Mouse (Mus musculus) granulocyte monocyte progenitor cell, adult 5-6 weeks (primary cell): ENCODE results near the gene Zfp641. TPM values are rescaled to one million over a fixed set of nuclear protein-coding genes. Genes with fewer than 3 reads are reported as not detected.
A peak's percentile ranks its signal among the peaks of the same experiment; 100 is the strongest.

Experiments used
- ATAC-seq: replicated peaks from 2 replicates; pipeline ENCODE4 v1.8.0; 2016; ENCODE audit warnings: mild to moderate bottlenecking, moderate TSS enrichment, inconsistent platforms; ENCODE audit not compliant: poor library complexity, severe bottlenecking
- total RNA-seq, 2 experiments: library from RNA; stranded (forward) in 1 of 2; stranded (reverse) in 1 of 2; fragments of 200-712, 200-1000 nt in 1 of 2; fragments of >200 nt in 1 of 2; fragmentation: Nextera tagmentation in 1 of 2; gene quantifications; 2 replicates each; pipeline ENCODE4 v1.2.3; 2014 to 2017

Gene Zfp641
- total RNA-seq (2014; fragmentation: Nextera tagmentation) (not detected in 2 replicates), total RNA-seq (2017) (not detected in 2 replicates)

DNA sequence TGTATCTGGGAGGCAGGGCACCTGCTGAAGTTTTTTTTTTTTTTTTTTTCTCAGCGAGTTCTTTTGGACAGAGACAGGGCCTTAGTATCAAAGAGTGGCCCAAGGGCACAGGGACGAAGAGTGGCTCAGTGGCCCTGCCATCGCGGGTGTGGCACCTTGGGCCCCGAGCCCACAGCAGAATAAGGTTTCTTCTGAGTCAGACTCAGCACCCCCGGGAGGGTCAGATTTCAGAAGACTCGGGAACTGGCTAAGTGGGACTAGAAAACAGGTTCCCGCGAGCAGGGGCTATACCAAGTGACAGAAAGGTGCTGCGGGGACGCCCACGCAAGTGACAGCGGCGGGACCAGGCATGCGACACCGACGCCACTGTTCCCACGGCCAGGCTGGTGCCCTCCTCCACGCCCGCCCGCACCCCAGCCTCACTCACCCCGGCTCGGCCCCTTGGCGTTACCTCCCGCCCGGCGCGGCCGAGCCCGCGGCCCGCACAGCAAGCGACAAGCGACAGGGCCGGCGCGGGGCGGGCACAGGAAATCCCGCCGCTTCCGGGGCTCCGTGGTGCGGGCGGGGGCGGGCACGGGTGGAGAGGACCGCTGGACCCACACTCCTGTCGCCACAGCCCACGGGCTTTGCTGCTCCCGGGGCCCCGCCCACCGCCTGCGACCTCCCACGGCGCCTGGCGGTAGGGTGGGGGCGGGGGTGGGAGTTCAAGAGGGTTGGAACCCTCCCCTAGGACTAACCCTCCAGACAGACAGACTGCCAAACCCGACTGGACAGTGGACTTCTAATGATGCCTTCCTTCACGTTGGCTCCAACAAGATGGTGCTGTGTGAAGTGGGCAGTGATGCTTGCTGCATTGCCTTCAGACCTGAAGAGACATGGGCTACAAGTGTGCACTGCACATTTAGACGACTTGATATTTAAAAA, at the start of gene Zfp641:
Zfp641 (minus strand) TSS at position 534 of the 924 bp plus-strand sequence.
- peak; percentile 20; the same call in 1 of the 2 replicates for ATAC-seq

DNA sequence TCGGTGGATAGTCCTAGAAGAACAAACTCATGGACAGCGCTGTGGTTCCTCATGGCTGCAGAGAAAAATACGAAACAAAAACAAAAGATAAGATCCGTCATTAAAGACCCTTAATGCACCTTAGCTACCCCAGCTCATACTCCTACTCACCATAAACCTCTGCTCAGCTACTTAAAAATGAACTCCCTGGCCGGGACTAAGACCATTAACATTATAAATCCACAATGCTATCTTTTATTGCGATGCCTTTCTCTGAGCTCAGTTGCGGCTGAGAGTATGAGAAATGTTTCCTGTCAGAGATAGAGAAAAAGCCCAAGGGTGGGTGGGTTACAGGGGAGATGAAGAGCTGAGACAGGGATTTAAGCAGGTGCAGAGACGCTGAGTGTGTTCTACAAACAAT, 44.9 kb upstream of the Zfp641 start, which contains the start of gene Olfr284:
Olfr284 (minus strand) TSS at position 101 of the 400 bp plus-strand sequence.
- ATAC-seq: no peak

DNA sequence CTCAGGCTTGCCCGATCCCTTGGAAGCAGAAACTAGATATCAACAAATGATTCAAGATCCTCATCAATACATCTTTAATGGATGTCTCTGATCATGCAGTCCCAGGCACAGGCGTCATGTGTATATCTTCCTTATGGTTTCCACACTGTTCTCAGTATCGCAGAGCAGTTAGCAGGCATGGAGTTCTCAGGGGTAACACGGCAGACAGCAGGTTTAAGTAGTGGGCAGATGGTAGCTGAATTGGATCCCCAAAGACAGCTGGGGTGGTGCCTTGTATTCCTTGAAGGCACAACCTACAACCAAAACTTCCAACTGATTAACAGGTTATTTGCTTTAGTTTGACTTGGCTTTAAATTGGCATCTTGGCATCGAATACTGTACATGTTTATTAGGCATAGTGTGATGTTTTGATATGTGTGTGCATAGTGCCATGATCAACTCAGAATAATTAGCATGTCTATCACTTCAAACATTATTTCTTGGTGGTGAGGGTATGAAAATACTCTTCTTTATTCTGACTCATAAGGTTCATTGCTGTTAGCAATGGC, 21.3 kb upstream of the Zfp641 start, which contains the start of gene Olfr285:
Olfr285 (minus strand) TSS at position 177 of the 548 bp plus-strand sequence.
- no peak for ATAC-seq

DNA sequence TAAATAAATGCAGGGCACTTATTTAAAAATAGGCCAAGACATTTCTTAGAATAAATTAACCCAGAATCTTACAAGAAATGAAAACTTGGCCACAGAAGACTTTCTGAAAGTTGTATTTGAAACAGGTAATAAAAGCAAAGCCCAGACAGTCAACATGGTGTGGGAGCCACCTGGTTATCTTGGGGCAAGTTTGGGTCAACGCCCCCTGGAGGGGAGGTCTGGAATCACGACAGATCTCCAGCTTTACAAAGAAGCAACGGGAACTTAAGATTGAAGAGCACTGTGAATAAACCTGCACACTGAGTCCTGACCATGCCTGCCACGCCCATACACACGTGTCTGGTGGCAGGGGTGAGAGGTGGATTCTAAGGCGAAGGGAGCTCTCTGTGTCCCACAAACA, 19.7 kb upstream of the Zfp641 start:
- no peak for ATAC-seq

DNA sequence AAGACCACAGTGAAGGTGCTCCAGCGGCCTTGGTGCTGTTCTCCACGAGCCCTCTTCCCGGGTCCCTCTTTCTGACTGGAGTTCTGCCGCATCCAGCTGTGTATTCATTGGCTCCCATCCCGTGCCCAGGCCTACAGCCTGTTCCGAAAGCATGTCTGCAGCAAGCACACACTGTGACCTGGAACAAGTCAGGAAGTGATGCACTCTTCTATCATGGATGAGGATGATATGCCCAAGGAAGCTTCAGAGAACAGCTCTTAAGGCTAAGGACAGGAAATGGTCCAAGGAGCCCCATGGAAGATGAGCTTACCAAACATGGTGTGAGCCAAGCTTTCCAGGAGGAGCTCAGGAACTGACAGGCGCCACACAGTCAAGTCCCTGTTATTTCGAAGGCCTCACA, 2.3 kb downstream of the Zfp641 start:
- ATAC-seq: no peak

DNA sequence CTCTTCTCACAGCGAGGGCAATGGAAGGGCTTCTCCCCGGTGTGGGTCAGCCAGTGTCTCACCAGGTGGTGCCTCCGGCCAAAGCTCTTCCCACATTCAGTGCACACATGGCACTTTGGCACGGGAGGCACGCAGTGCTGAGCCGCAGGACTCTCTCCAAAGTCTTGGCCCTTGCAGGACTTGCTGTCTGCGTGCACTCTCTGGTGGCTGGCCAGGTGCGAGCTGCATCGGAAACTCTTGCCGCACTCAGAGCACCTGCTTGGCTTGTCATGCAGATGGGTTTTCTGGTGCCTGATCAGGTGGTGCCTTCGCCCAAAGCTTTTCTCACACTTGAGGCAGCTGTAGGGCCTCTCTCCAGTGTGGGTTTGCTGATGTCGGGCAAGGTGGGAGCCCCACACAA, 7.4 kb downstream of the Zfp641 start:
- ATAC-seq: no peak

DNA sequence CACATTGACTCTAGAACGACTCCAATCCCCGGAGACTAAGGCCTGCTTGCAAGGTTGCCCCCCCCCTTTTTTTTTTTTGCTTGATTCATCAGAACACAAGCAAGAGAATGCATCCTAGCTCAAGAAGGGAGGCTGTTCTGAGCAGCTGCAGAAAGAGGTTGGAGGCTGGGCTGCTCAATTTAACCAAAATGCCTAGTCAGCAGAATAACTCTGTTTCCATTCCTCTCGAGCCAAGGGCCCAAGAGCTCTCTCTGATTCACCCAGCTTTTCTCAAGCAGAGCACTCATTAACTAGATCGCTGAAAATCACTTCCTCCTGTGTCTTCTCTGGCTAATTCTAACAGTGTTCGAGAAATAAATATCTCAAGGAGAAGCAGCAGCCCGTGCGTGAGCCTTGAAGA, 9.5 kb downstream of the Zfp641 start:
- no peak for ATAC-seq

DNA sequence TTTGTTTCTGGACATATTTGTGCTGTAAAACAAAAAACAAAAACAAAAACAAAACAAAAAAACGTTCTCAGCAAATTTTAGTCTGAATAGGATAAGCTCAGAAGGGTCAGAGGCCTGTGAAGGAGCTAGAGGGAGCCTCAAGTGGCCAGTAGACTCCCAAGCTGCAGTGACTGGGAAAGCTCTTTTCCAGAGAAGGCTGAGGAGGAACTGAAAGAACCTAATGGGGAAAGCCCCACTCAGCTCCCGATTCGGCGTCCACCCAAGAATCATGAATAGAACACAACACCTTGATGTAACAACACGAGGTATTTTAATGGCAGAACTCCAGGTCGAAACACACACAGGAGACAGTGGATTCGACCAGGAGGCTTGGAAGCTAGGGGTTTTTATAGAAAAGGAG, 38.2 kb downstream of the Zfp641 start:
- no peak for ATAC-seq

DNA sequence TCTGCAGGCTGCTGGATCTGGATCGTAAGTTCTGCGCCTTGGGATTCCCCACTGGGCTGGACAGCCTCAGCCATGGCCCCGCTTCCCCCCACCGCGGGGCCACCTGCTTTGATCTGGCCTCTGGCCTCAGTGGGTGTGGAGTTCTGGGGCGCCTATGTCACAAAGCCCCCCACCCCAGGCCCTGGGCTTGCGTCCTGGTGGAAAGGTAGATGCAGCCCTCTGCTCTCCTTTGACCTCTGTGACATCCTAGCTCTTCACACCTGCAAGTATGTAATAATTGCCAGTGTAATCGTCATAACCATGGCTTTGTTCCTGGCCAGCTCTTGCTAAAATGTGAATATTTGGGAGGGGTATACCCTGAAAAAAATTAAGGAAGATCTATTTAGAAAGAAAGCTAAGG, 38.8 kb downstream of the Zfp641 start, which contains the start of gene H1fnt:
H1fnt (minus strand) TSS at position 101 of the 400 bp plus-strand sequence.
- ATAC-seq: no peak

DNA sequence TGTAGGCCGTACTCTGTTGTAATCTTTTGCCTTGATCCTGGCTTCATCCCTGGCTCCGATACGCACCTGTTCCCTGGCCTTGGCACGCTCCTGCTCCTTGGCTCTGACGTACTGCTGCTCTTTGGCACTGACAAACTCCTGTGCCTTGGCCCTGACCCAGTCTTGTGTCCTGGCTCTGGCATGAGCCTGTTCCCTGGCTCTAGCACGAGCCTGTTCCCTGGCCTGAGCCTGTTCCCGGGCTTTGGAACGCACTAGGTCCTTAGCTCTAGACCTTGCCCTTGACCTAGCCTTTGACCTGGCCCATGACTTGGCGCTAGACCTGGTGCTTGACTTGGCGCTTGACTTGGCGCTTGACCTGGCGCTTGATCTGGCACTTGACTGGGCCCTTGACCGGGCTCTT, 39.7 kb downstream of the Zfp641 start:
- ATAC-seq: no peak

Other genes with a start within 250 kb of the Zfp641 start
- 9.5 and 11.5 TPM in 2 replicates for gene Pfkm, start 203.6 kb downstream of the Zfp641 start, total RNA-seq (2014; fragmentation: Nextera tagmentation)
- gene Pfkm, start 203.6 kb downstream of the Zfp641 start, total RNA-seq (2017): 10.8 and 15.8 TPM in 2 replicates
- gene Senp1, start 202.4 kb downstream of the Zfp641 start, total RNA-seq (2014; fragmentation: Nextera tagmentation): 82.1 and 83.1 TPM in 2 replicates
- 60.5 and 66.6 TPM in 2 replicates for gene Senp1, start 202.4 kb downstream of the Zfp641 start, total RNA-seq (2017)
- 27.8 and 31.3 TPM in 2 replicates for gene Asb8, start 130.5 kb downstream of the Zfp641 start, total RNA-seq (2014; fragmentation: Nextera tagmentation)
- 21.0 and 22.8 TPM in 2 replicates for gene Asb8, start 130.5 kb downstream of the Zfp641 start, total RNA-seq (2017)
- gene Ccdc184, start 129.0 kb downstream of the Zfp641 start, total RNA-seq (2014; fragmentation: Nextera tagmentation): not detected in 2 replicates
- gene Ccdc184, start 129.0 kb downstream of the Zfp641 start, total RNA-seq (2017): not detected in 2 replicates
- gene Olfr288, start 100.6 kb downstream of the Zfp641 start, total RNA-seq (2014; fragmentation: Nextera tagmentation): not detected in 2 replicates
- gene Olfr288, start 100.6 kb downstream of the Zfp641 start, total RNA-seq (2017): not detected in 2 replicates
- gene Gm44579, start 75.2 kb downstream of the Zfp641 start, total RNA-seq (2014; fragmentation: Nextera tagmentation): not detected in 2 replicates
- not detected in 2 replicates for gene Gm44579, start 75.2 kb downstream of the Zfp641 start, total RNA-seq (2017)
- gene Olfr287, start 75.1 kb downstream of the Zfp641 start, total RNA-seq (2014; fragmentation: Nextera tagmentation): not detected in 2 replicates
- gene Olfr287, start 75.1 kb downstream of the Zfp641 start, total RNA-seq (2017): not detected in 2 replicates
- gene Olfr286, start 61.7 kb downstream of the Zfp641 start, total RNA-seq (2014; fragmentation: Nextera tagmentation): 0.36 TPM in 1 of 2 replicates, not detected in the other
- gene Olfr286, start 61.7 kb downstream of the Zfp641 start, total RNA-seq (2017): 0.86 TPM in 1 of 2 replicates, not detected in the other
- not detected in 2 replicates for gene H1fnt, start 38.9 kb downstream of the Zfp641 start, total RNA-seq (2014; fragmentation: Nextera tagmentation)
- not detected in 2 replicates for gene H1fnt, start 38.9 kb downstream of the Zfp641 start, total RNA-seq (2017)
- gene Olfr285, start 21.2 kb upstream of the Zfp641 start, total RNA-seq (2014; fragmentation: Nextera tagmentation): not detected in 2 replicates
- not detected in 2 replicates for gene Olfr285, start 21.2 kb upstream of the Zfp641 start, total RNA-seq (2017)
- gene Olfr284, start 44.8 kb upstream of the Zfp641 start, total RNA-seq (2014; fragmentation: Nextera tagmentation): not detected in 2 replicates
- not detected in 2 replicates for gene Olfr284, start 44.8 kb upstream of the Zfp641 start, total RNA-seq (2017)
- gene Olfr283, start 84.8 kb upstream of the Zfp641 start, total RNA-seq (2014; fragmentation: Nextera tagmentation): not detected in 2 replicates
- gene Olfr283, start 84.8 kb upstream of the Zfp641 start, total RNA-seq (2017): not detected in 2 replicates
- gene Olfr282, start 135.1 kb upstream of the Zfp641 start, total RNA-seq (2014; fragmentation: Nextera tagmentation): not detected in 2 replicates
- not detected in 2 replicates for gene Olfr282, start 135.1 kb upstream of the Zfp641 start, total RNA-seq (2017)
- not detected in 2 replicates for gene Olfr281, start 156.4 kb upstream of the Zfp641 start, total RNA-seq (2014; fragmentation: Nextera tagmentation)
- not detected in 2 replicates for gene Olfr281, start 156.4 kb upstream of the Zfp641 start, total RNA-seq (2017)
- gene OR5BS1P, start 173.7 kb upstream of the Zfp641 start, total RNA-seq (2014; fragmentation: Nextera tagmentation): not detected in 2 replicates
- gene OR5BS1P, start 173.7 kb upstream of the Zfp641 start, total RNA-seq (2017): not detected in 2 replicates
- gene Lalba, start 186.6 kb upstream of the Zfp641 start, total RNA-seq (2014; fragmentation: Nextera tagmentation): not detected in 2 replicates
- gene Lalba, start 186.6 kb upstream of the Zfp641 start, total RNA-seq (2017): not detected in 2 replicates
- not detected in 2 replicates for gene Olfr279, start 196.2 kb upstream of the Zfp641 start, total RNA-seq (2014; fragmentation: Nextera tagmentation)
- gene Olfr279, start 196.2 kb upstream of the Zfp641 start, total RNA-seq (2017): not detected in 2 replicates
- gene Kansl2, start 238.1 kb upstream of the Zfp641 start, total RNA-seq (2014; fragmentation: Nextera tagmentation): 67.5 and 74.5 TPM in 2 replicates
- gene Kansl2, start 238.1 kb upstream of the Zfp641 start, total RNA-seq (2017): 58.9 and 61.0 TPM in 2 replicates